Mouse (Mus musculus) heart, embryonic 11.5 days (tissue): ENCODE results near the gene Prrg2. TPM values are rescaled to one million over a fixed set of nuclear protein-coding genes. Genes with fewer than 3 reads are reported as not detected.

Source experiments
- ATAC-seq: fragments of 200-750 bp; cut with Nextera tagmentation; replicated peaks from 2 replicates; pipeline ENCODE4 v1.8.0; 2017; ENCODE audit warnings: moderate library complexity; ENCODE audit not compliant: insufficient number of reproducible peaks, low FRiP score, low TSS enrichment
- H3K27ac ChIP-seq: fragments of 300-500 bp; sonication (generic); 2 replicates; pipeline ENCODE4 v1.5.1; 2014; ENCODE audit warnings: mild to moderate bottlenecking, low read depth, low read length
- H3K27me3 ChIP-seq: fragments of 300-500 bp; sonication (generic); 2 replicates; pipeline ENCODE4 v1.6.1; 2014; ENCODE audit warnings: mild to moderate bottlenecking, low read length, mixed read lengths; ENCODE audit not compliant: control insufficient read depth, insufficient read depth
- H3K36me3 ChIP-seq: fragments of 300-500 bp; sonication (generic); 2 replicates; pipeline ENCODE4 v1.6.1; 2014; ENCODE audit warnings: mild to moderate bottlenecking, low read length, moderate library complexity, mixed read lengths; ENCODE audit not compliant: control insufficient read depth, insufficient read depth
- H3K4me1 ChIP-seq: fragments of 300-500 bp; sonication (generic); 2 replicates; pipeline ENCODE4 v1.6.1; 2014; ENCODE audit warnings: low read length; ENCODE audit not compliant: control insufficient read depth, insufficient read depth
- H3K4me2 ChIP-seq: fragments of 300-500 bp; sonication (generic); 2 replicates; pipeline ENCODE4 v1.6.1; 2014; ENCODE audit warnings: mild to moderate bottlenecking, moderate library complexity
- H3K4me3 ChIP-seq: fragments of 300-500 bp; sonication (generic); 2 replicates; pipeline ENCODE4 v1.5.1; 2014; ENCODE audit warnings: low read depth, low read length
- H3K9ac ChIP-seq: fragments of 300-500 bp; sonication (generic); 2 replicates; pipeline ENCODE4 v1.6.1; 2014; ENCODE audit warnings: mild to moderate bottlenecking, low read depth, low read length, moderate library complexity
- H3K9me3 ChIP-seq: fragments of 300-500 bp; sonication (generic); replicated peaks from 2 replicates; pipeline ENCODE4 v1.6.1; 2016; ENCODE audit warnings: low read length; ENCODE audit not compliant: control insufficient read depth
- WGBS: fragments of 180-500 bp; shearing (Covaris S2); extraction: QIAGEN DNeasy Blood & Tissue Kit; methylation state at CpG from one replicate; pipeline ENCODE4 v1.1.7; 2014; ENCODE audit not compliant: insufficient replicate concordance; 5-methylcytosine and 5-hydroxymethylcytosine counted together
- polyA plus RNA-seq: library from polyadenylated mRNA; unstranded; fragments of >200 nt; fragmentation: Nextera tagmentation; extraction: Ambion mirVana; gene quantifications from 2 replicates; pipeline ENCODE4 v1.2.1, GENCODE M21; 2014

The Prrg2 gene
- polyA plus RNA-seq, 1 experiment from 2014 or later = 13.3 TPM

- Histone ChIP-seq H3K4me3 (no peak overlapping the region), H3K4me2 (no peak overlapping the region; the same call in 1 of the 2 replicates)
- 73% methylated on average over 6 of the region's 6 CpGs for WGBS
Measured at GRCm38 (mm10) chr7:45060632-45061122, 1.8 kb downstream of the Prrg2 start.

GRCm38 (mm10) chr7:45058607-45059571 is 3.6 kb downstream of the Prrg2 start:
- Histone ChIP-seq H3K4me3 (no peak overlapping the region), H3K27ac (no peak overlapping the region), H3K36me3 (no peaks in the 10 kb centered on the region), H3K9me3 (no peaks in the 10 kb centered on the region), H3K4me1 (peaks cover 12% of the 10 kb centered on the region), H3K9ac (no peak overlapping the region), H3K27me3 (no peaks in the 10 kb centered on the region), H3K4me2 (no peak overlapping the region)
- ATAC-seq = no peak
- 74% methylated on average over 10 of the region's 10 CpGs for WGBS

More at GRCm38 (mm10) chr7:45060632-45061122, 1.8 kb downstream of the Prrg2 start:
- no peak for ATAC-seq
- no peaks in the 10 kb centered on the region for H3K9me3 ChIP-seq
- H3K27me3 ChIP-seq = no peaks in the 10 kb centered on the region
- no peak overlapping the region for H3K9ac ChIP-seq
- H3K4me1 ChIP-seq = peaks cover 12% of the 10 kb centered on the region
- no peak overlapping the region for H3K27ac ChIP-seq
- H3K36me3 ChIP-seq = no peaks in the 10 kb centered on the region

- no peak for ATAC-seq
- Histone ChIP-seq H3K4me2 (no peak overlapping the region), H3K9ac (no peak overlapping the region; the same call in 1 of the 2 replicates), H3K9me3 (no peaks in the 10 kb centered on the region), H3K27me3 (no peaks in the 10 kb centered on the region), H3K4me1 (peaks cover 9% of the 10 kb centered on the region), H3K27ac (no peak overlapping the region), H3K36me3 (no peaks in the 10 kb centered on the region), H3K4me3 (no peak overlapping the region)
Measured at GRCm38 (mm10) chr7:45056972-45057348, 5.5 kb downstream of the Prrg2 start.

DNA sequence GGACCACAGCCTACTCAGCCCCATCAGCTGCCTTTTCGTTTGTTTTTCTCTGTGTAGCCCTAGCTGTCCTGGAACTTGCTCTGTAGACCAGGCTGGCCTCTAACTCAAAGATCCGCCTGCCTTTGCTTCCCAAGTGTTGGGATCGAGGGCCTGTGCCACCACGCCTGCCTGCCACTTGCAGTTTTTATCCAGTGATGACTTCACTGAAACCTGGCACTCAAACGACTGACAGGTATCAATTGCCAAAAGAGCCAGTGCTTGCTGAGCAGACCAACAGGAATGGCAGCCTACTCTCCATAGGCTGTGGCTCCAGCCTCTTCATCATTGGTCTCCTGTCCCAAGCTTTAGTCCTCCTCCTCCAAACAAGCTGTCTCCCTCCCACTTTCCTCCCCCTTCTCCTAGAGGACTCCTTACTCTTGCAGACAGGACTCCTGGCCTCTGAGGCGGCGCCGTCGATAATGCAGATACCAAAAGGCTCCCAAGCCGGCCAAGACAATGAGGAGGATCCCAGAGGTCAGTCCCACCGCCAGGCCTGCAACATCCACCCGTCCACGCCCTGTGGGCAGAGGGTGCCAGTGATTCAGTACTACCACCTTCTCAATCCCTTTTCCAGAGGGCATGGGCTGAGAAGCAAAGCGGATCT is 6.0 kb downstream of the Prrg2 start:
- WGBS = 62% methylated on average over 14 of the region's 14 CpGs
- Histone ChIP-seq H3K9ac (no peak overlapping the region; the same call in 1 of the 2 replicates), H3K4me2 (no peak overlapping the region), H3K27ac (no peak overlapping the region), H3K9me3 (no peaks in the 10 kb centered on the region), H3K36me3 (no peaks in the 10 kb centered on the region), H3K4me1 (peaks cover 5% of the 10 kb centered on the region), H3K4me3 (no peak overlapping the region), H3K27me3 (no peaks in the 10 kb centered on the region)
- ATAC-seq = no peak

- peak overlapping the region; percentile 93 for H3K9ac ChIP-seq
- H3K4me3 ChIP-seq = peak overlapping the region; percentile 85
- H3K27ac ChIP-seq = peak overlapping the region; percentile 99
- peak; percentile 92 for ATAC-seq
- peaks cover 5% of the 10 kb centered on the region; the same call in 1 of the 2 replicates for H3K4me1 ChIP-seq
- WGBS = 0% methylated on average over 33 of the region's 33 CpGs
- no peaks in the 10 kb centered on the region for H3K9me3 ChIP-seq
- H3K36me3 ChIP-seq = peaks cover 12% of the 10 kb centered on the region
- H3K4me2 ChIP-seq = peak overlapping the region; percentile 99
- H3K27me3 ChIP-seq = no peaks in the 10 kb centered on the region
Measured at GRCm38 (mm10) chr7:45053931-45054510, 8.5 kb downstream of the Prrg2 start.

DNA sequence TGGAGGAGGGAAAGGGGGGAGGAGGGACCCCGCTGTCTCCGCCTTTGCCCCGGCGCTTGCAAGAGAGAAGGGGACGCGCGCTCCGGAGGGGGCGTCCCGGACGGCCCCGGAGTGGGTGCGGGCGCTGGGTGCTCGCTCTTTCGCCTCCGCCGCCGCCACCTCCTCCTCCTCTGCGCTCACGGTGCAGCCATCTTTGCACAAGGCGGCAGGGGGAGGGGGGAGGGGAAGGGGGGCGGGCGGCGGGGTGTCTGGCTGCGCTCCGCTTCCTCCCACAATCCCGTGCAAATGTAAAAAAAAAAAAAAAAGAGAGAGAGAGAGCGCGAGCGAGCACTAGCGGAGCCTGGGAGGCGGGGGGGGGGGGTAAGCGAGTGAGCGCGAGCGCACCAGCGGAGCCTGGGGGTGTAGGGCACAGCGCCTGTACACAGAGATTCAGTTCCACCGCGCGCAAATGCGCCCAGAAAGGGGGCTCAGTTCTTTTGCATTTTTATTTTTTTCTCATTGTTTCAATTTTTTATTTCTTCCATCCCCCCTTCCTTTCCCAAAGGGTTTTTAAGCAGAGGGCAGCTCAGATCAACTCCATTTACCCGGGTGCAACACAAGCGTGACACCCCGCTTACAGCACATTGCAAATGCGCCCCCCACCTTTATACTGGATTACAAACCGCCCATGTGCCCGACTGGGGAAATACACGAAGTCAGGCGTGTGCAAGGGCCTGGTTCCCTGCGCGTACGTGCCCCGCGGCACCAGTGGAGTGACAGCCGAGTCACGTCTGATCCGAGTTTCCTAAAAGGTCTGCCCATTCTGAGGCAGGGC is 9.2 kb downstream of the Prrg2 start:
- Histone ChIP-seq H3K27ac (peak overlapping the region; percentile 99), H3K4me1 (peaks cover 5% of the 10 kb centered on the region; the same call in 1 of the 2 replicates), H3K9ac (peak overlapping the region; percentile 93), H3K9me3 (no peaks in the 10 kb centered on the region), H3K27me3 (no peaks in the 10 kb centered on the region), H3K36me3 (peaks cover 19% of the 10 kb centered on the region), H3K4me3 (peak overlapping the region; percentile 85), H3K4me2 (peak overlapping the region; percentile 99)
- WGBS = under 1% methylated on average over 37 of the region's 59 CpGs
- peak; percentile 41 for ATAC-seq

DNA sequence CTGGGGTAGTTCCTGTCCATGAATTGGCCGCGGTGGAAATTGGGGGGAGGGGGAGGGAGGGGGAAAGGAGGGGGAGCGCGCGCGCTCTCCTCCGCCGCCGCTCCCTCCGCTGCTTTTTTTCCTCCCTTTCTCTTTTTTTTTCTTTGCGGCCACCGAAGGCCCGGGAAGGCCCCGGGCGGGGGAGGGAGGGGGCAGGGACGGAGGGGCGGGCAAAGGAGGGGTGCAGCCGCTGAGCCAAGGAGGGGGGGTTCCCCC is 9.7 kb downstream of the Prrg2 start, which contains the start of gene Prr12:
Gene Prr12 (minus strand): TSS at position 20 of the 255 bp plus-strand sequence.
- ATAC-seq = no peak
- H3K9ac ChIP-seq = peak within 1 kb of the TSS; percentile 93
- H3K27me3 ChIP-seq = no peaks in the 10 kb centered on the region
- WGBS = 0% methylated on average over 14 of the region's 18 CpGs
- peaks cover 5% of the 10 kb centered on the region; the same call in 1 of the 2 replicates for H3K4me1 ChIP-seq
- H3K36me3 ChIP-seq = peaks cover 25% of the 10 kb centered on the region
- H3K9me3 ChIP-seq = no peaks in the 10 kb centered on the region
- peak within 1 kb of the TSS; percentile 85 for H3K4me3 ChIP-seq
- peak within 1 kb of the TSS; percentile 99 for H3K27ac ChIP-seq
- peak within 1 kb of the TSS; percentile 99 for H3K4me2 ChIP-seq
